Mouse (Mus musculus) kidney, adult 11 months (tissue): ENCODE measurements around the gene Gm14412.
"Not testable (repeated sequence)": the region's sequence is repeated elsewhere in the genome, so short reads cannot be mapped to it uniquely, and the experiment has no call there.

Experiments
- DNase-seq: peaks from one replicate; pipeline ENCODE4 v3.0.0; 2022

Gene Gm14412

DNA sequence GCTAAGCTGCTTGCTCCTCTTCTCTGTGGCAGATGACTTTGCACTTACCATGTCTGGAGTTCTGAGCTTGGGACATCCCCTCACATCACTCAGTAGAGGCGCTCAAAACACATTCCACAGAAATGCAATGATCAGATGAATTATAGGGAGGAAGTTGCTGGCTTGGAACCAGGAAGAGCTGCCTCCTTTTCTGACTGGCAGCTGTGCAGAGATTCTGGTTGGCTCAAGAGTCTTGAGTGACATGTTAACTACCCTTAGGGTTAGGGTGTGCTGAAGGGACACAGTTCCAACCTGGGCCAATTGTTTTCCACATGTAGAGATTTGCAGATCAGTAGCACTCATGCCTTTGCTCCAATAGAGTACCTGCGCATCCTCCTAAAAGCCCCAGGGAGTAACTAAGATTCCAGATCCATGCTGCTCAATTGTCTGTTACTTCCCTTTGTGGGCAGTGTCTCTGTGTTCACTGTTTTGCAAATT lies at the start of gene Gm14412:
TSS of gene Gm14412 (minus strand) at position 51 of the 477 bp plus-strand sequence.
- not testable (repeated sequence) for DNase-seq

DNA sequence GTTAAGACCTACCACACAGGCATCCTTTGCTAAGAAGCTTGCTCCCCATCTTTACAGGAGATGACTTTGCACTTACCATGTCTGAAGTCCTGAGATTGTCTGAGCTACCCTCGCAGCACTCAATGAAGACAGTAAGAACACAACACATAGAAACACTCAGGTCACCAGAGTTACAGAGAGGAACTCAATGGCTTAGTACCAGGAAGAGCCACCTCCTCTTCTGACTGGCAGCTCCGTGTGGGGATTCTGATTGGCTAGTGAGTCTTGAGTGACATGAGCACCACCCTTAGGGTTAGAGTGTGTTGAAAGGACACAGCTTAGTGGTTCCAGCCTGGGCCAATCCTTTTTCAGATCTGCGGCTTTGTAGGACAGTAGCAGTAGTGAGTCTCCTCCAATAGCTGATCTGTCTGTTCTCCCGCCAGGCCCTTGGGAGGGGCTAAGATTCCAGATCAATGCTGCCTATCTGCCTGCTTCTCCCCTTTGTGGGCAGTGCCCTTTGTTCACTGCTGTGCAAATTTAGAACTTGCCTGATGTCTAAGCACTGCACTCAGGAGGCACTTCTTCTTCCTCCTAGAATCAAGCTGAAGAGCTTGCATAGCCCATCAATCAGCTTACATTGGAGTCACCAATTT lies 5.7 kb upstream of the Gm14412 start:
- DNase-seq, result not testable (repeated sequence)

DNA sequence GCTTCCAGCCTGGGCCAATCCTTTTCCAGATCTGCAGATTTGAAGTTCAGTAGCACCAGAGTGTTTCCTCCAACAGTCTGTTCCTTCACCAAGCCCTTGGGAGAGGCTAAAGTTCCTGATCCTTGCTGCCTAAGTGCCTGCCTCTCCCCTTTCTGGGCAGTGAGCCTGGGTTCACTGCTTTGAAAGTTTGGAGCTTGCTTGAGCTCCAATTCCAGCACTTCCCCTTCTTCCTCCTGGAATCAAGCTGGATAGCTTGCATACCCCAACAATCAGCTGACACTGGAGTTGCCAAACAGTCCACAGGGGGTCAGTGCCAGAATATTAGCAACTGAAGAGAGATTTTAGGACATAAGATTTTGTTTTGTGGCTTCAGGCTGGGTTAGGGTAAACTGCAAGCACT lies 2.7 kb downstream of the Gm14412 start:
- DNase-seq, result peak; percentile 66

DNA sequence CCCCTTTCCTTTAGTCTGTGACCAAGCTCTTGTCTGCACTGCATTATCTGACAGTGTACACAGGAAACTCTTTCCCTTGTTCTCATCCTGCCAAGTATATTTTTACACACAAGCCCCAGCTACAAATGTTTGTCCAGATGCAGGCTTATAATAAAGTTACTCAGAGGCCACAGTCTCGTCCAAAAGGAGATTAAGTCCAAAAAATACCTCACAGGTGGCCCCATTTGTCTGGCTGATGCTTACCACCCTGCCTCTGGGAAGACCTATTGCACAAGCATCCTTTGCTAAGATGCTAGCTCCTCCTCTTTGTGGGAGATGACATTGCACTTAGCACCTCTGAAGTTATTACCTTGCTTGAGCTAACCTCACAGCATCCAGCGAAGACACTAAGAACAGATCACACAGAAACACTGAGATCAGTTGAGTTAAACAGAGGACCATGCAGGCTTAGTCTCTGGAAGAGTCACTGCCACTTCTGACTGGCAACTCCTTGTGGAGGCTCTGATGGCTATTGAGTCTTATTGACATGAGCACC lies 3.3 kb downstream of the Gm14412 start:
- not testable (repeated sequence) for DNase-seq

DNA sequence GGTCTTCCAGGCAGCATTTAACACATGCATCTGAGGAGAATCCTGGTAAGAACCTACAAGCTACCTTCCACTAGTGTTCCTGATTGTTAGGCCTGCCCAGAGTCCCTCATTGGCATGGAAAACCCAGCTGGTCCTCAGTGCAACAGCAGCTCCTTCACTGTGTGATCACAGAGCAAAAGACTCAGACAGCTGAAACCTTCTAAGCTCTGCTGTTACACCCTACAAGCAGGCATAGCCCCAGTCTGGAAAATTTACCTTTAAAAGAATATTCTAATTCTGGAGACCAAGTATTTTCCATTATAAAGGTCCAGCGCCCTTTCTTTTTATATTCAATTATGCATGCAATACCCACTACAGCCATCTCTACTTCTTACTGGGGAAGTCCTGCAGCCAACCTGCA lies 5.1 kb downstream of the Gm14412 start:
- no peak for DNase-seq

DNA sequence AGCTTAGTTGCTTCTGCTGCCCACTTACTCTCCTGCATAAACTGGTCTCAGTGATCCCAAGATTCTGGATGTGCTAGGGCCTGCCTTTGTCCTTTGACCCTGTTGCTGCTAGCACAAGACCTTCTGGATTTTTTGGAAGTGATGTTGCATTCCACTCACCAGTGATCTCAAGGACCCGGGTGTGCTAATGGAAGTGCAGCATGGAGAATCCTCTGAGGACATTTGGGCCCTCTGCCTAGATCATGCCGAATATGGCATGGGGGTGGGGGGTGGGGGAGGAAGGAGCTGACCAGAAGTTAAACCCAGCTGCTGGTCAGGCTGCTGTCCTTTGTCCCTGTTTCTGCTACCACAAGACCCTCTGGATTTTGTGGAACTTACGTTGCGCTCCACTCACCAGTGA lies 14.5 kb downstream of the Gm14412 start:
- DNase-seq, result not testable (repeated sequence)

DNA sequence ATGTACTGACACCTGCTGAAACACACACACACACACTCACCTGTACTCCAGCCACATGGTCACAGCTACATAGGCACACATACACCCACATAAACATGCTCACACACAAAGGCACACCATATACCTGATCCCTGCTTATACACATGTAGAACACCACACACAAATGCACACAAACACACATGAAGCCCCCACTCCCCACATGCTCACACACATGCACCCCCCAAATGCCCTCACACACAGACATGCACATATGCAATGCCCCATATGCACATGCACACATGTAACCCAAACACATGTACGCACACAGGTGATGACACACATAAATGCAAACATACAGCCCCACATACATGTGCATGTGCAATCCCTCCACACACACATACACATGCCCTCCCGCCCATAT lies 19.1 kb downstream of the Gm14412 start:
- not testable (repeated sequence) for DNase-seq

DNA sequence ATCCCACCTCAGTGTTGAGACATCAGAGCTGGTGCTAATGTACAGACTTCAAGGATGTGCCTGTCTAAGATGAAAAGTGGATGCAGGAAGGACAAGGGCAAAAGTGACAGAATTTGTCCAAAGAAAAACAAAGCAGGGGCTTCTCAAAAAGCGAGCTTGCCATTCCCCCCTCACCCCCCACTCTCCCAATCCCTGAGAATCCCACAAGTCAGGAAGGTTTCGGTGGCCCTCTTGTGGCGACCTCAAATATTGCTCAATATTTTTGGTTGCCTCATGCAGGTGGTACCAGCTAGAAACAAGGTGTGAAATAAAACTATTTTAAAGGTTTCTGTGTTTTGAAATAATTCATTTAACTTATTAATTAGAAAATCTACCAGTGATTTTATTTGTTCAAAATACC lies 40.4 kb downstream of the Gm14412 start:
- DNase-seq, result not testable (repeated sequence)

DNA sequence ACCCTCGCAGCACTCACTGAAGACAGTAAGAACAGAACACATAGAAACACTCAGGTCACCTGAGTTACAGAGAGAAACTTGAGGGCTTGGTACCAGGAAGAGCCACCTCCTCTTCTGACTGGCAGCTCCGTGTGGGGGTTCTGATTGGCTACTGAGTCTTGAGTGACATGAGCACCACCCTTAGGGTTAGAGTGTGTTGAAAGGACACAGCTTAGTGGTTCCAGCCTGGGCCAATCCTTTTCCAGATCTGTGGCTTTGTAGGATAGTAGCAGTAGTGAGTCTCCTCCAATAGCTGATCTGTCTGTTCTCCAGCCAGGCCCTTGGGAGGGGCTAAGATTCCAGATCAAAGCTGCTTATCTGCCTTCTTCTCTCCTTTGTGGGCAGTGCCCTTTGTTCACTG lies 46.4 kb downstream of the Gm14412 start:
- DNase-seq, result not testable (repeated sequence)

DNA sequence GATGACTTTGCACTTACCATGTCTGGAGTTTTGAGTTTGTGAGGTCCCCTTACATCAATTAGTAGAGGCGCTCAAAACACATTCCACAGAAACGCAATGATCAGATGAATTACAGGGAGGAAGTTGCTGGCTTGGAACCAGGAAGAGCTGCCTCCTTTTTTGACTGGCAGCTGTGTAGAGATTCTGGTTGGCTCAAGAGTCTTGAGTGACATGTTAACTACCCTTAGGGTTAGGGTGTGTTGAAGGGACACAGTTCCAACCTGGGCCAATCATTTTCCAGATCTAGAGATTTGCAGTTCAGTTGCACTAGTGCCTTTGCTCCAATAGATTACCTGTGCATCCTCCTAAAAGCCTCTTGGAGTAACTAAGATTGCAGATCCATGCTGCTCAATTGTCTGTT lies 51.9 kb downstream of the Gm14412 start:
- not testable (repeated sequence) for DNase-seq

DNA sequence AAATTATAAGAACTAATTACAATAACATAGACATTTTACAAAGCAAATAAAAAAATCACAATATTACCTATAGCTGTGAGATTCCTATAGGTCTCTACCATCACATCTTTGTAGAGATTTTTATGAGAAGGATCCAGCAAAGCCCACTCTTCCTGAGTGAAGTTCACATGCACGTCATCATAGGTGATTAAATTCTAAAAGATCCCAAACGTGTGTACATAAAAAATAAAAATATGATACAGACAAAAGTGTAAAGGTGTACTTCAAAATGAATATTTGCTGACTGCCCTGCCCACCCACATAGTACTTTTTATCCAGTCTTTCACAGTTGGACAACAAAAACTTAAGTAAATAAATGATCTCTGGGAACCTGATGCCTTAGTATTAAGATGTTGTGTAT lies 57.2 kb downstream of the Gm14412 start, which contains the start of gene Gm14409:
TSS of gene Gm14409 (minus strand) at position 101 of the 400 bp plus-strand sequence.
- not testable (repeated sequence) for DNase-seq
